Mouse (Mus musculus) limb, embryonic 12.5 days (tissue): ENCODE data around the gene Samsn1. TPM values are rescaled to one million over a fixed set of nuclear protein-coding genes. Genes with fewer than 3 reads are reported as not detected.

Source experiments
- ATAC-seq: fragments of 200-750 bp; cut with Nextera tagmentation; 2 replicates; pipeline ENCODE4 v1.8.0; 2017; ENCODE audit warnings: low read depth, moderate TSS enrichment; ENCODE audit not compliant: insufficient number of reproducible peaks, insufficient read depth, low FRiP score, low TSS enrichment
- H3K27ac ChIP-seq: fragments of 300-500 bp; sonication (generic); 2 replicates; pipeline ENCODE4 v1.5.1; 2016; ENCODE audit warnings: mild to moderate bottlenecking, moderate library complexity
- H3K27me3 ChIP-seq: fragments of 300-500 bp; sonication (generic); 2 replicates; pipeline ENCODE4 v1.6.1; 2016; ENCODE audit warnings: mild to moderate bottlenecking, moderate library complexity
- H3K36me3 ChIP-seq: fragments of 300-500 bp; sonication (generic); 2 replicates; pipeline ENCODE4 v1.6.1; 2016; ENCODE audit warnings: mild to moderate bottlenecking, moderate library complexity
- H3K4me1 ChIP-seq: fragments of 300-500 bp; sonication (generic); replicated peaks from 2 replicates; pipeline ENCODE4 v1.6.1; 2016
- H3K4me2 ChIP-seq: fragments of 300-500 bp; sonication (generic); 2 replicates; pipeline ENCODE4 v1.6.1; 2016; ENCODE audit warnings: mild to moderate bottlenecking, moderate library complexity
- H3K4me3 ChIP-seq: fragments of 300-500 bp; sonication (generic); replicated peaks from 2 replicates; pipeline ENCODE4 v1.5.1; 2016; ENCODE audit warnings: mild to moderate bottlenecking
- H3K9ac ChIP-seq: fragments of 300-500 bp; sonication (generic); replicated peaks from 2 replicates; pipeline ENCODE4 v1.6.1; 2016; ENCODE audit warnings: mild to moderate bottlenecking, moderate library complexity
- H3K9me3 ChIP-seq: fragments of 300-500 bp; sonication (generic); 2 replicates; pipeline ENCODE4 v1.6.1; 2016; ENCODE audit warnings: mild to moderate bottlenecking, moderate library complexity
- WGBS: fragments of 180-500 bp; shearing (Covaris S2); methylation state at CpG from one replicate; pipeline ENCODE4 v1.1.7; 2016; 5-methylcytosine and 5-hydroxymethylcytosine counted together
- polyA plus RNA-seq: library from polyadenylated mRNA; unstranded; fragments of >200 nt; fragmentation: Nextera tagmentation; extraction: Ambion mirVana; gene quantifications from 2 replicates; pipeline ENCODE4 v1.2.1, GENCODE M21; 2016

Samsn1 gene
- polyA plus RNA-seq, 1 experiment from 2014 or later = 1.6 TPM

DNA sequence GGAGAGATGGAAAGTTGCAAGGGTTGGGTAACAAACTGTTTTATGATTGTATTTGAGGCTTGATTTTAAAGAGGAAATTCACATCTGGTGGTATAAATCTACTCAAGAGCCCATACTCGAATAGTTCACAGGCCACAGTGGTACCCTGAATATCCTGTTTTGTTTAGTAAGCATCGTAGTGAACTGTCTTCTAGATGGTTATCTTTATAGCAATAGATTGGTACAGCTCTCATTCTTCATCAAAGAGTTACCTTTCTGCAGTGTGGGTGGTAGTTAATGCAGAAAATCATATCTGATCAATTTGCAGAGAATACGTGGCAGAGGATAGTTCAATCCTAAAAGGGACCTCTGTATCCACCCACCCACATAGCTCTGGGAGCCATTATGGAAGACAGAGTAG, 119.1 kb downstream of the Samsn1 start:
- Histone ChIP-seq H3K4me1 (no peaks in the 10 kb centered on the region), H3K4me2 (no peak overlapping the region), H3K9ac (no peak overlapping the region), H3K36me3 (no peaks in the 10 kb centered on the region), H3K27me3 (no peaks in the 10 kb centered on the region), H3K9me3 (no peaks in the 10 kb centered on the region), H3K4me3 (no peak overlapping the region), H3K27ac (no peak overlapping the region)
- 86% methylated on average over 3 of the region's 3 CpGs for WGBS
- no peak for ATAC-seq

DNA sequence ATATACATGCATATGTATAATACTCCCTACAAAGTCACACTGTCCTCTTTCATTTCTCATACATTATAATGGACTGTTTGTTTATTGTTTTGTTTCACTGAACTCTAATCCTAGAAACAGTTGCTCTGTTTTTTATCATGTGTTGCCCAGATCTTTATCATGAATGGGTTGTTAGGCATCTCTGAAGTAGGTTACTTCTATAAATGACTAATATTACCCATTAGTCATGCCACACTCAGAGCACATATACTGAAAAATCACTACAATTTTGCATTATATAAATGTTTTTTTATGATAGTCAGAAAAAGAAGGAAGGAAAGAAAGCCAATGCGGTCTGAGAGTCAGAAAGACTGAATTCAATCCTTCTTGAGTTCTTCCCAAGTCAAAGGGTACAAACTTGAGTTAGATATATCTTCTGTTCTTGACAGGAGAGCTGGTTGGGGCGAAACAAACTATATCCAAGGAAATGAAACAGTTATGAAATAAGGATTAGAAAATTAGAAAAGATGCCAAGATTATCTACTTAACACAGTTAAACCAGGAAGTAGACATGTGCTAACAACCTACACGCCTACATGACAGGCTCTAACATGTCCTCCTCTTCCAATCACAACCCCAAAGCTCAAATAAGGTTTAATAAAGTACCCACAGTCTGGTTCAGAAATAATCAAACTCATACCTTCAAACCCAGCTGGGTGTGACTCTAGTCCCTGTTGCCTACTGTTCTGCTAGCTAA, 122.0 kb downstream of the Samsn1 start:
- Histone ChIP-seq H3K27ac (no peak overlapping the region), H3K36me3 (no peaks in the 10 kb centered on the region), H3K27me3 (no peaks in the 10 kb centered on the region), H3K4me1 (no peaks in the 10 kb centered on the region), H3K9me3 (no peaks in the 10 kb centered on the region), H3K9ac (no peak overlapping the region), H3K4me2 (no peak overlapping the region), H3K4me3 (no peak overlapping the region)
- ATAC-seq = no peak
- WGBS = 89% methylated on average over 3 of the region's 3 CpGs

DNA sequence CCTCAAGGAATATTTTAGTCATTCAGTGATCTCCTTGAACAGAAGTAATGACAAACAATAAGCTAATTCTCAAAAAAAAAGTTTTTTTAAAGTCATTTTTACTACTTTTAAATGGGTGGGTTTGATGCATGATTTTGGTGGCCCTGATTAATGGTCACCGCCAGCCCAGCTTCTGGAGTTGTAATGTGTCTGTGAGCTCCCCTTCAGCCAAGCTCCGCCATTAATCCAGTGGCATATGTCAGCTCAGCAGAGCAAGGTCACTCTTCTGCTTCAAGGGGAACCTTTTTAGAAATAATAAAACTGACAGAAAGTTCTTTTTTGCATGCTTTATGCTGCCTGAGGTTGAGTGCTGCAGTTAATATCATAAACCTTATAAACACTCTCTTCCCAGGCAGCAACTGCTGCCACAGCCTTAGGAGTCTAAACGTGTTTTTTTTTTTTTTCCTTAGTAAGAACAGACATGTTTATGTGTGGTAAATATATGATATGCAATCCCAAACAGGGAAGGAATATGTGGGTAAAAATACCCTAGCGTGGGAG, 124.2 kb downstream of the Samsn1 start:
- Histone ChIP-seq H3K4me3 (no peak overlapping the region), H3K4me2 (no peak overlapping the region), H3K27me3 (no peaks in the 10 kb centered on the region), H3K36me3 (no peaks in the 10 kb centered on the region), H3K9ac (no peak overlapping the region), H3K4me1 (no peaks in the 10 kb centered on the region), H3K27ac (no peak overlapping the region), H3K9me3 (no peaks in the 10 kb centered on the region)
- ATAC-seq = no peak
- WGBS = 73% methylated on average over 4 of the region's 4 CpGs

DNA sequence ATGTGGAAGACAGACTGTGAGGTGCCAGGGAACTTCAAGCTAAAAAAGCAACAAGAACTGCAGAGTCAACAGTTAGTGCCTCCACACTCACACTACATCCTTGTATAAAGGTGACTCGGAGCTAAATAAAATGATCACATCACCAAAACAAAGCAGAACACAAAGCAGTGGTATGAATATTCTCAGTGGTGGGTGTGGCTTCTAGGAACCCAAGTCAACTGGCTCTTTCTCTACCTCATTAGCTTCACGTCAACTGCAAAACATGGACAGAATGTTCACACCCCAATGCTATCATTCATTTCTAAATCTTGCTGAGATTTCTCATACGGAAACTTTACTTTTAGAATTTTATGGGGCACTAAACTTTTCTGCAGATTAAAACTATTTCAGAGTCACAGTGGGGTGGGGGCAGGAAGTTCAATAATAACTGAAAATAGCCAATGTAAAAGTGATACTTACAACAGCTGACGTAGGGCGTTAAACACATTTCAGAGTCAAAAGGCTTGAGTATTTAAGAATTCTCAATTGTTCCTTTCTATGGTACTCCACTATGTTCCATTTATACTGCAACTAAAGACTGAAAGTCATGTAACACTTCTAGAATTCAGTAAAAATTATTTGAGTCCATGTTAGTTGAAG, 127.7 kb downstream of the Samsn1 start:
- no peaks in the 10 kb centered on the region for H3K9me3 ChIP-seq
- H3K4me2 ChIP-seq = no peak overlapping the region
- H3K27ac ChIP-seq = no peak overlapping the region
- no peaks in the 10 kb centered on the region for H3K4me1 ChIP-seq
- ATAC-seq = no peak
- H3K4me3 ChIP-seq = no peak overlapping the region
- no peaks in the 10 kb centered on the region for H3K36me3 ChIP-seq
- H3K27me3 ChIP-seq = no peaks in the 10 kb centered on the region
- 77% methylated on average over 5 of the region's 5 CpGs for WGBS
- no peak overlapping the region for H3K9ac ChIP-seq

DNA sequence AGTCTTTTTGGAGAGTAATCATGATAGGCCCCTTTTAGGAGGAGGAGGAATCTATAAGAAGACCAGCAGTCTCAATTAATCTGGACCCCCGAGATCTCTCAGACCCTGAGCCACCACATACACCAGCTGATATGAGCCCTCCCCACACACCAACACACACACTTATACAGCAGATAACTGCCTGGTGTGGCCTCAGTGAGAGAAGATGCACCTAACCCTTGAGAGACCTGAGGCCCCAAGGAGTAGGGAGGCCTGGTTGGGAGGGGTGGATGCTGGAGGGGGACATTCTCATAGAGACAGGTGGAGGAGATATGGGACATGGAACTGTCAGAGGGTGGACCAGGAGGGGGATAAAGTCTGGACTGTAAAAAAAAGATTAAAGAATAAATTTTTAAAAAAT, 128.6 kb downstream of the Samsn1 start:
- no peaks in the 10 kb centered on the region for H3K27me3 ChIP-seq
- H3K27ac ChIP-seq = no peak overlapping the region
- H3K9ac ChIP-seq = no peak overlapping the region
- no peaks in the 10 kb centered on the region for H3K9me3 ChIP-seq
- H3K4me2 ChIP-seq = no peak overlapping the region
- ATAC-seq = no peak
- H3K4me3 ChIP-seq = no peak overlapping the region
- no peaks in the 10 kb centered on the region for H3K4me1 ChIP-seq
- 82% methylated on average over 1 of the region's 1 CpGs for WGBS
- H3K36me3 ChIP-seq = no peaks in the 10 kb centered on the region

DNA sequence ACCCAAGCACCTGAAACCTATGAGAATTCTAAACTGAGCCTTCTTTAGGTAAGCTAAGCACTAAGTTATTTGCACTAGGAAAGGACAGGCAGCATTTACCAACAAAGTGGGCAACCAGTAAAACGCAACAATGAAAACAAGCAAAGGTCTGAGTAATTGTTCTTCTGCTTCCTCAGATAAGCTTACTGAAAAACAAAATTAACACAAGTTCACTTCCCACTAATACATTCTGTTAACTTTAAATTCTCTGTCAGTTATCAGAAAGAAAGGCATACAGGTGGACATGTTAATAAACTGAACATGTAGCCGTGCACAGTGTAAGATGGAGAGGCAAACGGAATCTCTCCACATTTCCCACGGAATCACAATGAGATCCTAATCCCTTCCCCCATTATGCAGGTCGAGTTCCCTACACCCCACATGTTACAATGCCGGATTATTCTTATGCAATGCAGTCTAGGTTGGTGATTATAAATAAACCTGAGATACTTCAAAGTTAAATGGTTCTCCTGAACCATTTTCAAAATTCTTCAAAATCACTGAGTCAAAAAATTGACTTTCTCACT, 132.9 kb downstream of the Samsn1 start:
- no peak for ATAC-seq
- H3K9me3 ChIP-seq = no peaks in the 10 kb centered on the region
- H3K27me3 ChIP-seq = no peaks in the 10 kb centered on the region
- H3K27ac ChIP-seq = no peak overlapping the region
- H3K9ac ChIP-seq = no peak overlapping the region
- no peak overlapping the region for H3K4me3 ChIP-seq
- no peaks in the 10 kb centered on the region for H3K36me3 ChIP-seq
- H3K4me2 ChIP-seq = no peak overlapping the region
- no peaks in the 10 kb centered on the region for H3K4me1 ChIP-seq
- WGBS = 73% methylated on average over 6 of the region's 6 CpGs

DNA sequence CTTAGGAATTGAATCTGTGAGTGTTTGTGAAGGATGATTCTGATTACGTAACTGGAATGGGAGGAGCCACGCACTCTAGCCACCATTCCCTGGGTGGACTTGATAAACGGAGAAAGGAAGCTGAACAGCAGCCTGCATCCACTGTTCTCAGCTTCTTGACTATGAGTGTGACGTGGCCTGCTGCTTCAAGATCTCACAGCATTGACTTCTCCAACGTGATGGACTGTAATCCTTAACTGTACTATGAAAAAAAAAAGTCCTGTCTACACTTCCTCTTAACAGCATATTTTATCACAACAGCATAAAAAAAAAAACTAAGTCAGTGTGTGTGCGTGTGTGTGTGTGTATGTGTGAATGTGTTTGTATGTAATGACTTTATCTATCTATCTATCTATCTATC, 134.9 kb downstream of the Samsn1 start:
- H3K36me3 ChIP-seq = no peaks in the 10 kb centered on the region
- H3K27me3 ChIP-seq = no peaks in the 10 kb centered on the region
- no peak overlapping the region for H3K4me2 ChIP-seq
- 84% methylated on average over 6 of the region's 6 CpGs for WGBS
- no peaks in the 10 kb centered on the region for H3K9me3 ChIP-seq
- H3K9ac ChIP-seq = no peak overlapping the region
- no peak overlapping the region for H3K27ac ChIP-seq
- ATAC-seq = no peak
- H3K4me3 ChIP-seq = no peak overlapping the region
- no peaks in the 10 kb centered on the region for H3K4me1 ChIP-seq

DNA sequence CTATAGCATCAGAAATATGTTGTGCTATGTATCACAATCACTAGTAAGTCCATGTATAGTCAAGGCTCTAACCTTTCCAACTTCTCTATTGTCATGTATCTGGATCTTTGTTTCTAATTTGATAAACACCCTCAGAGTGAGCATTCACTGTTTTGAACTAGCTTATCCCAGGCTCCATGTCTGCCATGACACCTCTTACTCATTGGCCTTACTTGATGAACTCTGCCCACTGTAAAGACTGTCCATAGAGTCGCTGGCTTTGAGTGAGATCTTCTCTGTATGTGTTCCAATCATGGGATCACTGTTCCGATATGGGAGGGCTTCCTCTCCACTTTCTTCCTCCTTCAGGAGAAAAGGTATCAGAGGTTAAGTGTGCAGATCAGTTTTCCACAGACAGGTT, 143.2 kb downstream of the Samsn1 start:
- Histone ChIP-seq H3K9ac (no peak overlapping the region), H3K9me3 (no peaks in the 10 kb centered on the region), H3K4me1 (no peaks in the 10 kb centered on the region), H3K27me3 (no peaks in the 10 kb centered on the region), H3K27ac (no peak overlapping the region), H3K4me3 (no peak overlapping the region), H3K36me3 (no peaks in the 10 kb centered on the region), H3K4me2 (no peak overlapping the region)
- 86% methylated on average over 2 of the region's 2 CpGs for WGBS
- ATAC-seq = no peak

DNA sequence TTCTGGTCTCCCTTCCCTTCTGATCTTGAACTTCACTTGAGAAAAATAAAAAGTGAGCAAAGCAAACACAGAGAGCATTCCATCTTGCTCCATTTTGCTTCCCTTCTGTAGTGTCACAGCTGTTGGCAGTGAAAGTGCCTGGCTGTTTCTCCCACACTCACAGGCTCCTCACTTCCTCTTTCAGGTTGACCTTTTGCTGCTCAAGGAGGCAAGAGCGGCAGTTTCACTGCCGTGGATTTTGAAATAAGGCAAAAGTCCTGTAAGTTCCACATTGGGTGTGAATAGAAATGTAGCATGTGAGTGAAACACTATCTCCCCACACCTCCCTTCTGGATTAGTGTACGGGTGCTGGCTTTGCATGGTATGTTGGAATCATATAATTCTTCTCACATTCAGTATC, 144.9 kb downstream of the Samsn1 start:
- Histone ChIP-seq H3K4me1 (no peaks in the 10 kb centered on the region), H3K4me3 (no peak overlapping the region), H3K27ac (no peak overlapping the region; the same call in 1 of the 2 replicates), H3K4me2 (no peak overlapping the region), H3K9ac (no peak overlapping the region), H3K27me3 (no peaks in the 10 kb centered on the region), H3K9me3 (no peaks in the 10 kb centered on the region), H3K36me3 (no peaks in the 10 kb centered on the region)
- 47% methylated on average over 3 of the region's 3 CpGs for WGBS
- no peak for ATAC-seq

DNA sequence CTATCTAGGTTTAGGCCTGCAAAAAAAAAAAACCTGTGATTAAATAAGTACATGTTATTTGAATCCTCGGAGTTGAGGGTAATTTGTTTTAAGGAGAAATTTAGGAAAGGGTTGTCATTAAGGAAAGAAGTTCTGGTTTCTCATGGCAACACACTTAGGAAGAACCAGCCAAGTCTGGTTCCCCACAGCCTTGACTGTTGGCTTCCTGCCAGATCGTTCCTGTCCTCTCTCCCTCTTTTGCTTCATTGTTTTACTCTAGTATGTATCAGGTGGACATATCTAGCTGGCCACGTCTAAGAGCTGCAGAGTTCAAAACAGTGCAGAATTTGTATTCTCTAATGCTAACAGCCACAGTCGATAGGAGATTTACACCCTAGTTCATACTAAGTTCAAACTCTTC, 146.2 kb downstream of the Samsn1 start:
- Histone ChIP-seq H3K36me3 (no peaks in the 10 kb centered on the region), H3K27ac (no peak overlapping the region), H3K4me3 (no peak overlapping the region), H3K9me3 (no peaks in the 10 kb centered on the region), H3K27me3 (no peaks in the 10 kb centered on the region), H3K9ac (no peak overlapping the region), H3K4me1 (no peaks in the 10 kb centered on the region), H3K4me2 (no peak overlapping the region)
- WGBS = 76% methylated on average over 4 of the region's 4 CpGs
- ATAC-seq = no peak

DNA sequence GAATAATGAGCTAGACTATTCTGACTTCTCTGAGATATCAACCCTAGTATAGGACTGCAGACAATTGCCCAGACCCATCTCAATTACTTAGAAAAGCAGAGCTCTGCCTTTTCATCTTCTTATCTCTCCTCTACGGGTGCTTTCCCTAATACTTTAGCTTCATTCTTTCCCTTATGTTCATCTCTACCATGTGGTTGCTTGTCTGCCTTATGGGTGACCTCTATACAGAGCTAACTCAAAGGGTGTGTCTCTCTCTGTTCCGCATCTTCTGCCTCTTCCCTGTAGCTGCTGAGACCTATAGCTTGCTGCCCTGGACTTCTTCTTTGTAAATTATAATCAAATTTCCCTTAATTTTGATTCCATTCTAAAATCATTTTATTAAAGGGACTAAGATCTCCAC, 147.6 kb downstream of the Samsn1 start:
- H3K9me3 ChIP-seq = no peaks in the 10 kb centered on the region
- 84% methylated on average over 2 of the region's 2 CpGs for WGBS
- no peak overlapping the region for H3K4me3 ChIP-seq
- no peaks in the 10 kb centered on the region for H3K4me1 ChIP-seq
- H3K27me3 ChIP-seq = no peaks in the 10 kb centered on the region
- no peak for ATAC-seq
- H3K27ac ChIP-seq = no peak overlapping the region
- H3K4me2 ChIP-seq = no peak overlapping the region
- no peaks in the 10 kb centered on the region for H3K36me3 ChIP-seq
- no peak overlapping the region for H3K9ac ChIP-seq
